In the genomic region with DNA sequence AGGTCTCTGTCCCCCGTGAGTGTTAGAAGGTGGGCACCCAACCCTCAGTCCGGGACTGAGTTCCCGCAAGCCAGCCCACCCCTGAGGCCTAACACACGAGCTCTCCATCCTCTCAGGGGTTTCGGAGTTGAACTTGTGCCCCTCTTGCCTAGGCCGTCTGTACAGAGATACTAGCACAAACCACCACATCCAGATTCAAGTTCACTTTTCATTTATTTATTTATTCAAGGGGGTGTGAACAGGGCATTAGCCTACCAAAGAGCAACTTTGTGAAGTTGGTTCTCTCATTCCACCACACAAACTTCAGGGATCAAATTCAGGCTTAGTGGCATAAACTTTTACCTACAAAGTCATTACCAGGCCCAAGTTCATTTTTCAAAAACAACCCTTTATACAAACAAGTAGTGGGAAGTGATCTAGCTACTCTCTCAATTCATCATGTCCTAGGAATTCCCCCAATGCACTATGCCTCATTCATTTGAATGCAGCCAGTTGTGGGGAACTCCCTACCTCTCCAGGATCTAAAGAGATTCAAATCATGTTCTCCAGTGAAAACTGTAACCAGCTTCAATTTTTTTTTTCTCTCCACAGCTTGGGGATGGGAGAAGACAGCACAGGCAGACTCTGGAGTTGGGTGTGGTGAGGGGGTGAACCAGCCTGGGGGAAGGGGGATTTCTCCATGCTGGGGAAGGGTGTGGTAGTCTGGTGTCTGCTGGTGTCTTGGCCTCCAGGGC, we compare ENCODE assay signal across 15 mouse cellular contexts. TPM values are rescaled to one million over a fixed set of nuclear protein-coding genes. Genes with fewer than 3 reads are reported as not detected.
DNase-seq lines count a peak whose midpoint lies in the region; ATAC-seq and TF ChIP-seq lines count a peak whose summit lies in the region.
"Not testable (repeated sequence)": the region's sequence is repeated elsewhere in the genome, so short reads cannot be mapped to it uniquely, and the experiment has no call there.
"Had no signal": no experiment of that assay in that cellular context is flagged by ENCODE, and none has a peak within 500 bp of the region (broad histone marks: within the 10 kb centered on the region; RNA-seq: fewer than 3 reads in every experiment).

No protein-coding gene starts in this region.

- H3K27me3 ChIP-seq in heart, embryonic 15.5 days; liver, postnatal 0 days (ENCODE audit: insufficient read depth, low read length): not testable (repeated sequence)
- H3K27me3 ChIP-seq in liver, embryonic 12.5 days (replicated peaks), result peaks cover 23% of the 10 kb centered on the region

- H3K4me2 ChIP-seq in heart, embryonic 15.5 days; liver, postnatal 0 days (ENCODE audit: low read depth, low read length): not testable (repeated sequence)
- H3K4me2 ChIP-seq in liver, embryonic 12.5 days, result peak overlapping the region; percentile 47

- H3K4me3 ChIP-seq in bone marrow, adult 2 months (replicated peaks; ENCODE audit: control insufficient read depth, low read depth, low read length); heart, embryonic 15.5 days; liver, embryonic 12.5 days; liver, postnatal 0 days (ENCODE audit: low read depth, low read length): not testable (repeated sequence)

- TF ChIP-seq CTCF in bone marrow, adult 2 months (IDR thresholded peaks at IDR 0.05; ENCODE audit: control insufficient read depth, insufficient read depth, low read length); liver, postnatal 0 days (IDR thresholded peaks at IDR 0.05; ENCODE audit: low read depth): not testable (repeated sequence)

- peak overlapping the region; percentile 58 for H3K27ac ChIP-seq in bone marrow, adult 2 months (ENCODE audit: control insufficient read depth, insufficient read depth, low read depth, low read length, poor library complexity)
- H3K27ac ChIP-seq in heart, embryonic 15.5 days; liver, embryonic 12.5 days; liver, postnatal 0 days (ENCODE audit: low read depth): not testable (repeated sequence)

- DNase-seq in 3T3-L1 (ENCODE audit: low read depth, low spot score) (peak; percentile 67), ES-CJ7 (ENCODE audit: low read depth, low spot score) (peak; percentile 58), R1 (ENCODE audit: low read depth, low spot score) (peak; percentile 53)
- not testable (repeated sequence) for DNase-seq in liver, postnatal 0 days

- not testable (repeated sequence) for TF ChIP-seq EP300 in liver, postnatal 0 days (IDR thresholded peaks at IDR 0.05; ENCODE audit: low read depth)

- H3K36me3 ChIP-seq in heart, embryonic 15.5 days, result peaks cover 10% of the 10 kb centered on the region; the same call in 1 of the 2 replicates
- peaks cover 29% of the 10 kb centered on the region for H3K36me3 ChIP-seq in liver, embryonic 12.5 days
- peaks cover 24% of the 10 kb centered on the region for H3K36me3 ChIP-seq in liver, postnatal 0 days (replicated peaks; ENCODE audit: insufficient read depth, low read length)

- H3K9ac ChIP-seq in heart, embryonic 15.5 days; liver, embryonic 12.5 days; liver, postnatal 0 days (replicated peaks): not testable (repeated sequence)

- peak; percentile 91 for ATAC-seq in CD4-positive, CD25-positive, alpha-beta regulatory T cell, adult 4 months
- ATAC-seq in heart, embryonic 15.5 days (replicated peaks; ENCODE audit: insufficient number of reproducible peaks, insufficient read depth, low FRiP score, low read depth), result 0 out of 2 replicates have a peak, but pooled peaks have one; percentile 19
- not testable (repeated sequence) for ATAC-seq in liver, embryonic 12.5 days
- peak; percentile 16; the same call in 1 of the 2 replicates for ATAC-seq in liver, postnatal 0 days

- 91% methylated on average over 6 of the region's 6 CpGs for WGBS in bone marrow, adult 2 months
- WGBS in heart, embryonic 15.5 days, result 80% methylated on average over 6 of the region's 6 CpGs
- WGBS in liver, embryonic 12.5 days (ENCODE audit: insufficient replicate concordance), result 72% methylated on average over 6 of the region's 6 CpGs
- 87% methylated on average over 6 of the region's 6 CpGs for WGBS in liver, postnatal 0 days (ENCODE audit: insufficient replicate concordance)

- H3K4me1 ChIP-seq in bone marrow, adult 2 months (ENCODE audit: control insufficient read depth, insufficient read depth, low read length); heart, embryonic 15.5 days (replicated peaks): not testable (repeated sequence)
- peaks cover 35% of the 10 kb centered on the region for H3K4me1 ChIP-seq in liver, embryonic 12.5 days
- H3K4me1 ChIP-seq in liver, postnatal 0 days (ENCODE audit: insufficient read depth), result peaks cover 11% of the 10 kb centered on the region

- not testable (repeated sequence) for H3K9me3 ChIP-seq in heart, embryonic 15.5 days (replicated peaks); liver, embryonic 12.5 days (replicated peaks); liver, postnatal 0 days (ENCODE audit: low read length)

- not testable (repeated sequence) for TF ChIP-seq POLR2A in bone marrow, adult 2 months (IDR thresholded peaks at IDR 0.05; ENCODE audit: borderline replicate concordance, control insufficient read depth, low read depth, low read length)

RNA-seq across cellular contexts. Expression of gene Gpr152, which starts 4.2 kb away (rescaled TPM):
- under 1 TPM in 1 of 2 experiments, not detected in 1; 0.29 TPM for polyA plus RNA-seq in CD4-positive, CD25-positive, alpha-beta regulatory T cell, adult 4 months (2017; shearing (Covaris generic))
- polyA plus RNA-seq in bone marrow, adult 2 months (2011; ENCODE audit: insufficient read depth, insufficient read length, low replicate concordance, missing spikeins), result not detected in 2 replicates
- polyA plus RNA-seq in heart, embryonic 15.5 days (2015; fragmentation: Nextera tagmentation; extraction: Ambion mirVana), result 0.04 TPM in 1 of 2 replicates, not detected in the other
- polyA plus RNA-seq in liver, embryonic 12.5 days (2016; fragmentation: Nextera tagmentation; extraction: Ambion mirVana), result not detected in 2 replicates
- not detected in 2 replicates for polyA plus RNA-seq in liver, postnatal 0 days (2015; fragmentation: Nextera tagmentation; extraction: Ambion mirVana)
- polyA plus RNA-seq: embryonic facial prominence, embryonic 13.5 days; forebrain, postnatal 0 days; heart, embryonic 11.5 days; heart, embryonic 16.5 days; hindbrain, embryonic 10.5 days; hindbrain, embryonic 14.5 days; intestine, postnatal 0 days had no signal

RNA-seq across cellular contexts. Expression of gene Cabp4, which starts 8.4 kb away (rescaled TPM):
- under 1 TPM; 0.79 to 0.92 TPM for polyA plus RNA-seq in CD4-positive, CD25-positive, alpha-beta regulatory T cell, adult 4 months (2017; shearing (Covaris generic))
- 0.29 and 0.60 TPM in 2 replicates for polyA plus RNA-seq in bone marrow, adult 2 months (2011; ENCODE audit: insufficient read depth, insufficient read length, low replicate concordance, missing spikeins)
- not detected in 2 replicates for polyA plus RNA-seq in heart, embryonic 15.5 days (2015; fragmentation: Nextera tagmentation; extraction: Ambion mirVana)
- polyA plus RNA-seq in liver, embryonic 12.5 days (2016; fragmentation: Nextera tagmentation; extraction: Ambion mirVana), result 0.06 and 0.07 TPM in 2 replicates
- polyA plus RNA-seq in liver, postnatal 0 days (2015; fragmentation: Nextera tagmentation; extraction: Ambion mirVana), result 0.11 and 0.15 TPM in 2 replicates
- polyA plus RNA-seq: embryonic facial prominence, embryonic 13.5 days; heart, embryonic 11.5 days; heart, embryonic 16.5 days had no signal

RNA-seq across cellular contexts. Expression of gene Aip, which starts 9.7 kb away (rescaled TPM):
- 100 to 1,000 TPM; 179 to 208 TPM for polyA plus RNA-seq in CD4-positive, CD25-positive, alpha-beta regulatory T cell, adult 4 months (2017; shearing (Covaris generic))
- polyA plus RNA-seq in bone marrow, adult 2 months (2011; ENCODE audit: insufficient read depth, insufficient read length, low replicate concordance, missing spikeins), result 22.0 and 53.5 TPM in 2 replicates
- 78.1 and 92.5 TPM in 2 replicates for polyA plus RNA-seq in heart, embryonic 15.5 days (2015; fragmentation: Nextera tagmentation; extraction: Ambion mirVana)
- polyA plus RNA-seq in liver, embryonic 12.5 days (2016; fragmentation: Nextera tagmentation; extraction: Ambion mirVana), result 42.0 and 43.6 TPM in 2 replicates
- polyA plus RNA-seq in liver, postnatal 0 days (2015; fragmentation: Nextera tagmentation; extraction: Ambion mirVana), result 23.1 and 26.8 TPM in 2 replicates

RNA-seq across cellular contexts. Expression of gene Coro1b, which starts 13.0 kb away (rescaled TPM):
- polyA plus RNA-seq in CD4-positive, CD25-positive, alpha-beta regulatory T cell, adult 4 months (2017; shearing (Covaris generic)), result 100 to 1,000 TPM; 236 to 310 TPM
- 75.8 and 114 TPM in 2 replicates for polyA plus RNA-seq in bone marrow, adult 2 months (2011; ENCODE audit: insufficient read depth, insufficient read length, low replicate concordance, missing spikeins)
- 114 and 137 TPM in 2 replicates for polyA plus RNA-seq in heart, embryonic 15.5 days (2015; fragmentation: Nextera tagmentation; extraction: Ambion mirVana)
- polyA plus RNA-seq in liver, embryonic 12.5 days (2016; fragmentation: Nextera tagmentation; extraction: Ambion mirVana), result 86.5 and 86.9 TPM in 2 replicates
- polyA plus RNA-seq in liver, postnatal 0 days (2015; fragmentation: Nextera tagmentation; extraction: Ambion mirVana), result 63.0 and 64.4 TPM in 2 replicates

RNA-seq across cellular contexts. Expression of gene Ptprcap, which starts 18.0 kb away (rescaled TPM):
- 100 to 1,000 TPM; 836 to 870 TPM for polyA plus RNA-seq in CD4-positive, CD25-positive, alpha-beta regulatory T cell, adult 4 months (2017; shearing (Covaris generic))
- 27.6 and 60.8 TPM in 2 replicates for polyA plus RNA-seq in bone marrow, adult 2 months (2011; ENCODE audit: insufficient read depth, insufficient read length, low replicate concordance, missing spikeins)
- 3.6 and 33.8 TPM in 2 replicates for polyA plus RNA-seq in heart, embryonic 15.5 days (2015; fragmentation: Nextera tagmentation; extraction: Ambion mirVana)
- polyA plus RNA-seq in liver, embryonic 12.5 days (2016; fragmentation: Nextera tagmentation; extraction: Ambion mirVana), result 24.3 and 26.2 TPM in 2 replicates
- polyA plus RNA-seq in liver, postnatal 0 days (2015; fragmentation: Nextera tagmentation; extraction: Ambion mirVana), result 35.7 and 35.8 TPM in 2 replicates
